Comparison of ENCODE assay signal across 11 mouse cellular contexts in genomic region chr15:10747226-10747625, GRCm38 (mm10). TPM values are rescaled to one million over a fixed set of nuclear protein-coding genes. Genes with fewer than 3 reads are reported as not detected.
A peak's percentile ranks its signal among the peaks of the same experiment; 100 is the strongest.
DNase-seq lines count a peak whose midpoint lies in the region; ATAC-seq and TF ChIP-seq lines count a peak whose summit lies in the region.
"Had no signal": no experiment of that assay in that cellular context is flagged by ENCODE, and none has a peak within 500 bp of the region (broad histone marks: within the 10 kb centered on the region; RNA-seq: fewer than 3 reads in every experiment).

No protein-coding gene starts in this region.

- DNase-seq in heart, postnatal 0 days (ENCODE audit: low spot score), result no peak
- DNase-seq in heart, embryonic 10.5 days (ENCODE audit: low spot score), result no peak
- peak; percentile 73 for DNase-seq in brain, embryonic 14.5 days (ENCODE audit: low read depth)
- DNase-seq in cerebellum, postnatal 25 days, result no peak
- DNase-seq: heart, adult 2 months; left cerebral cortex, postnatal 4 days had no signal

- WGBS in heart, postnatal 0 days, result 35% methylated on average over 4 of the region's 4 CpGs
- 41% methylated on average over 4 of the region's 4 CpGs for WGBS in heart, embryonic 10.5 days
- WGBS in forebrain, embryonic 15.5 days, result 2% methylated on average over 4 of the region's 4 CpGs
- WGBS in midbrain, embryonic 15.5 days, result 10% methylated on average over 4 of the region's 4 CpGs

- TF ChIP-seq POLR2A in brain, embryonic 14.5 days (IDR thresholded peaks at IDR 0.05; ENCODE audit: borderline replicate concordance, extremely low read depth, insufficient read depth, insufficient read length, poor library complexity, severe bottlenecking), result no peak

- H3K27me3 ChIP-seq in heart, postnatal 0 days (ENCODE audit: control insufficient read depth, insufficient read depth, low read length), result no peaks in the 10 kb centered on the region
- H3K27me3 ChIP-seq in heart, embryonic 10.5 days (ENCODE audit: insufficient read depth, poor library complexity, severe bottlenecking), result peaks cover 24% of the 10 kb centered on the region; the same call in 1 of the 2 replicates
- no peaks in the 10 kb centered on the region for H3K27me3 ChIP-seq in forebrain, embryonic 15.5 days
- H3K27me3 ChIP-seq in midbrain, embryonic 15.5 days (replicated peaks), result no peaks in the 10 kb centered on the region

- H3K9me3 ChIP-seq in heart, postnatal 0 days (replicated peaks; ENCODE audit: control insufficient read depth, low read length), result no peaks in the 10 kb centered on the region
- H3K9me3 ChIP-seq in heart, embryonic 10.5 days, result no peaks in the 10 kb centered on the region
- H3K9me3 ChIP-seq in forebrain, embryonic 15.5 days, result no peaks in the 10 kb centered on the region
- no peaks in the 10 kb centered on the region for H3K9me3 ChIP-seq in midbrain, embryonic 15.5 days

- no peaks in the 10 kb centered on the region for H3K4me1 ChIP-seq in heart, postnatal 0 days (ENCODE audit: control insufficient read depth, insufficient read depth)
- H3K4me1 ChIP-seq in heart, embryonic 10.5 days, result 0 out of 2 replicates have a peak, but pooled peaks cover 5% of the 10 kb centered on the region
- H3K4me1 ChIP-seq in forebrain, embryonic 15.5 days, result peaks cover 16% of the 10 kb centered on the region
- peaks cover 13% of the 10 kb centered on the region for H3K4me1 ChIP-seq in midbrain, embryonic 15.5 days

- H3K9ac ChIP-seq in heart, postnatal 0 days (replicated peaks; ENCODE audit: low read depth, low read length), result no peak overlapping the region
- no peak overlapping the region for H3K9ac ChIP-seq in forebrain, embryonic 15.5 days (replicated peaks)
- no peak overlapping the region for H3K9ac ChIP-seq in midbrain, embryonic 15.5 days

- TF ChIP-seq EP300 in heart, postnatal 0 days (IDR thresholded peaks at IDR 0.05; ENCODE audit: low read depth), result no peak

- no peak for TF ChIP-seq CTCF in heart, postnatal 0 days (IDR thresholded peaks at IDR 0.05; ENCODE audit: low read depth)
- no peak for TF ChIP-seq CTCF in brain, embryonic 14.5 days (IDR thresholded peaks at IDR 0.05; ENCODE audit: borderline replicate concordance, extremely low read depth, insufficient read depth, insufficient read length)

- ATAC-seq in heart, postnatal 0 days (ENCODE audit: insufficient read depth, low read depth), result no peak
- ATAC-seq in forebrain, embryonic 15.5 days (replicated peaks), result peak; percentile 58
- ATAC-seq in midbrain, embryonic 15.5 days (replicated peaks), result peak; percentile 85
- no peak for ATAC-seq in megakaryocyte, adult 5-6 weeks (ENCODE audit: poor library complexity, severe bottlenecking)
- no peak for ATAC-seq in cerebellum, adult (ENCODE audit: insufficient number of reproducible peaks, low FRiP score, low TSS enrichment)

- H3K4me2 ChIP-seq in heart, postnatal 0 days (ENCODE audit: low read depth, low read length), result no peak overlapping the region
- no peak overlapping the region for H3K4me2 ChIP-seq in forebrain, embryonic 15.5 days (replicated peaks)
- peak overlapping the region; percentile 15; the same call in 1 of the 2 replicates for H3K4me2 ChIP-seq in midbrain, embryonic 15.5 days

- H3K4me3 ChIP-seq in heart, postnatal 0 days (ENCODE audit: low read depth, low read length), result no peak overlapping the region
- no peak overlapping the region for H3K4me3 ChIP-seq in heart, embryonic 10.5 days
- no peak overlapping the region for H3K4me3 ChIP-seq in forebrain, embryonic 15.5 days
- no peak overlapping the region for H3K4me3 ChIP-seq in midbrain, embryonic 15.5 days
- H3K4me3 ChIP-seq: erythroblast, embryonic 14.5 days; heart, adult 2 months had no signal

- no peaks in the 10 kb centered on the region for H3K36me3 ChIP-seq in heart, postnatal 0 days (replicated peaks; ENCODE audit: control insufficient read depth, insufficient read depth, low read length)
- H3K36me3 ChIP-seq in heart, embryonic 10.5 days, result no peaks in the 10 kb centered on the region
- no peaks in the 10 kb centered on the region for H3K36me3 ChIP-seq in forebrain, embryonic 15.5 days
- H3K36me3 ChIP-seq in midbrain, embryonic 15.5 days (replicated peaks), result no peaks in the 10 kb centered on the region

- H3K27ac ChIP-seq in heart, postnatal 0 days (ENCODE audit: low read depth), result peak overlapping the region; percentile 6; the same call in 1 of the 2 replicates
- no peak overlapping the region for H3K27ac ChIP-seq in heart, embryonic 10.5 days
- H3K27ac ChIP-seq in forebrain, embryonic 15.5 days (replicated peaks), result peak overlapping the region; percentile 20
- H3K27ac ChIP-seq in midbrain, embryonic 15.5 days, result peak overlapping the region; percentile 67
- H3K27ac ChIP-seq: heart, adult 2 months had no signal

RNA-seq across cellular contexts. Expression of gene Rai14, which starts 32.8 kb away (rescaled TPM):
- total RNA-seq in heart, postnatal 0 days (2014; rRNA removed; ENCODE audit: low replicate concordance), result 4.7 and 8.9 TPM in 2 replicates
- polyA plus RNA-seq in heart, postnatal 0 days (2015; fragmentation: Nextera tagmentation; extraction: Ambion mirVana), result 4.0 and 4.1 TPM in 2 replicates
- polyA plus RNA-seq in heart, embryonic 10.5 days (2016; fragmentation: Nextera tagmentation; extraction: Ambion mirVana), result 24.9 and 34.4 TPM in 2 replicates
- polyA plus RNA-seq in brain, embryonic 14.5 days (2012; rRNA removed), result 13.6 and 18.9 TPM in 2 replicates
- polyA plus RNA-seq in forebrain, embryonic 15.5 days (2015; fragmentation: Nextera tagmentation; extraction: Ambion mirVana), result 37.4 and 38.2 TPM in 2 replicates
- polyA plus RNA-seq in midbrain, embryonic 15.5 days (2015; fragmentation: Nextera tagmentation; extraction: Ambion mirVana), result 14.0 and 14.5 TPM in 2 replicates
- total RNA-seq in megakaryocyte, adult 5-6 weeks (2015), result 1.6 and 2.8 TPM in 2 replicates
- total RNA-seq in megakaryocyte, adult 5-6 weeks (2017), result 2.5 and 3.0 TPM in 2 replicates
- polyA plus RNA-seq: erythroblast, embryonic 14.5 days had no signal

Comparison
In these comparisons a context has a peak if more than half of its experiments do, and no peak if none do; other contexts are left out.
1. ATAC-seq: peak in forebrain, embryonic 15.5 days (single experiment) and midbrain, embryonic 15.5 days (single experiment); none in heart, postnatal 0 days (single experiment), megakaryocyte, adult 5-6 weeks (single experiment) and cerebellum, adult (single experiment).